Mouse (Mus musculus) heart, postnatal 25 days (tissue): Measurements from ENCODE around the gene N4bp2. TPM values are rescaled to one million over a fixed set of nuclear protein-coding genes. Genes with fewer than 3 reads are reported as not detected.
A peak's percentile ranks its signal among the peaks of the same experiment; 100 is the strongest.
"Not testable (repeated sequence)": the region's sequence is repeated elsewhere in the genome, so short reads cannot be mapped to it uniquely, and the experiment has no call there.

ENCODE experiments used
- DNase-seq: peaks from one replicate; pipeline ENCODE4 v3.0.0; 2022; ENCODE audit warnings: low spot score
- intact Hi-C: fragments of 180-260 bp; cut with DNase I; formaldehyde crosslinking; loops from one replicate; pipeline ENCODE4 v1.15.1; 2025
- total RNA-seq, 2 experiments: library from RNA; stranded (reverse); gene quantifications; 2 replicates each; pipeline ENCODE4 v1.2.3; 2021

The N4bp2 gene
- total RNA-seq, 2 experiments from 2014 or later: 15.7 to 15.9 TPM

DNA sequence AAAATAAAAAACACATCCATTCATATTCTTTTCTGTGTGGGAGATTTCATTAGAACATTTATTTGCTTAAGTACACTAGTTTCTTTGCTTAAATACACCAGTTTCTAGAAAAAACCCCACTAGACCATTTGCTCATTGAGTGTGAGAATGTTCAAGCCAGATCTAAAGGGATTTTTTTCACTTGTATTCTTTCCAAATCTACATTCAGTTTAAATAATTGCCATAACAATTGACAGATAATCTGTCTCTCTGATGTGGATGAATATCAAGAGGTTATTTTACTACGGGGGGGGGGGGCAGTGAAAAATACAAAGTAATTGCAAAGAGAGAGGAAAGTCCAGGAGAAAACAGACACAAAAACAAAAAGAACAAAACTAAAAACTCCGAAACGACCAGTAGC lies 635 bp upstream of the N4bp2 start:
- intact Hi-C loops: loop anchor here (2.0 to 5.0 kb wide), 4 partner anchors 38 to 225 kb away; partner anchors contain the start of genes Pds5a, Smim14 and Ube2k
- no peak for DNase-seq

DNA sequence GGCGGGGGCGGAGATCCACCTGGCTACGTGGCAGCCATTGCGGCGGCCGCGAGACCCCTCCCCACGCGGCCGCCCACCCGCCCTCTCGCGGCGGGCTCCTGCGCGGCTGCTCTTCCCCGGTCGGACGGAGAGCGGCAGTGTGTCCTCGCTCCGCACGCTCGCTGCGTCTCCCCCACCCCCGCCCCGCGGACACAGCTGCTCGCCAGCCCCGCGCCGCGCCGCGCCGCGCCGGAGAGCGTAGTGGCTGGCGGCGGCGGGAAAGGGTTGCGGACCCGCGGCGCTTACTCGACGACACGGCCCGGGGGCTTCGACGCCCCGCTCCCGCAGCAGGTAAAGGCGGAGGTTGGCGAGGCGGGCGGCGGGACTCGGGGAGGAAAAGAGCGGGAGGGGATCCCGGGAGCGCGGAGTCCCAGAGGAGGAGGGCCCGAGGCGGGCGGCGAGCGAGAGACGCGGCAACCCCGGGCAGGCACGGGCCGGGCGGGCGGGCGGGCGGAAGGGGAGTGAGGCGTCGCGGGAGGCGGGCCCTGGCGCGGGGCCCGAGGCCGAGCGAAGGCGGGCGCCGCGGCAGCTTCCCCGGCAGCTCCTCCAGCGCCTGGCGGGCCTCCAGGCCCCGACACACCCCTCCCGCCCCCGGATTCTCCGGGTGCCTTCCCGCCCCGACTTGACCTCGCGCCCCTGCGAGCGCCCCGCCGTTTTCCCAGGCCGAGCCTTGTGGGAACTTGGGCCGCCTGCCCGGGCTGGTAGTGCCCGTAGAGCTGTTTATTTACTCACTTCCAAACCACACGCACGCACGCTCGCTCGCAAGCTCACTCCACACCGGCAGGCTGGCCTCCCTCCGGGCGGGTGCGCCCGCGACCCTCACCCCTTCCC lies 830 bp downstream of the N4bp2 start:
- DNase-seq: peak; percentile 75
- intact Hi-C loops: loop anchor here (2.0 to 5.0 kb wide), 4 partner anchors 39 to 227 kb away; partner anchors contain the start of genes Pds5a, Smim14 and Ube2k

DNA sequence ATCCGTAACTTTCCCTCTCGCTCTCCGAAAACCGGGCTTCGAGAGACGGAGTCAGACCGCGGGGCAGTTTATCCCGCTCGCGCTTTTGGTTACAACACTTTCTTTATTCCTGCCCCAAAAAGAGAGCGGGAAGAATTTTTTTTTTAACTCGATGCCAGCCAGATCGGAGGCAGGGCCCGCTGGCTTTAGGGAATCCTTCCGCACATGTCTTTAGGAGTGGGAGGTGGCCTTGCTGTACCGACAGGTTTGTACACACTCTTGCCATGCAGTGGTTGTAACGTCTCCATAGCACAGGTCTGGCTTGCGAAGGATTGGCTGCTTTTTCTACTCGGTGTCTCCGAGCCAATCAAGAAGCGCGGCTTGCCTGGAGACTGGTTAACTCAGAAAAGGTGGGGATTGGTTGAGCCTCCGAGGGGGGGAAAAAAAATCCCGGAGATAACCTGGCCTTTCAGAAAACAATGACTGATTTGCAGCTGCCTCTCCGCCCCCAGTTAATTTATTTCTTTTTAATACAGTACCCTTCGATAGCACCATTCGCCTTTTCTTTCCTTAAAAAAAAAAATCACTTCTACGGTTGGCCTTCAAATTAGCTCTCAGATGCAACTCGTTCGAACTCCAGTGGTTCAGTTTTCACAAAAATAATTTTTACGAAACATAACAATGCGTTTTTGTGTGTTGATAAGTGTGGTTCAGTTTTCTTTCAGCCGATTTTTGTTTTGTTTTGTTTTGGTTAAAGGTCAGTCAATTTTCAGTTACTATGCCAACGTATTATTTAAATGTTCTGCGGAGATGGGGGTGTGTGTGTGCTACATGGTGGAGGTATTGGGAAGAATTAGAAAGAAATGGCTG lies 1.7 kb downstream of the N4bp2 start:
- peak; percentile 78 for DNase-seq
- intact Hi-C loops: loop anchor here (5.0 kb wide), 3 partner anchors 68 to 363 kb away; partner anchors contain the start of genes Pds5a, Smim14 and Ube2k

DNA sequence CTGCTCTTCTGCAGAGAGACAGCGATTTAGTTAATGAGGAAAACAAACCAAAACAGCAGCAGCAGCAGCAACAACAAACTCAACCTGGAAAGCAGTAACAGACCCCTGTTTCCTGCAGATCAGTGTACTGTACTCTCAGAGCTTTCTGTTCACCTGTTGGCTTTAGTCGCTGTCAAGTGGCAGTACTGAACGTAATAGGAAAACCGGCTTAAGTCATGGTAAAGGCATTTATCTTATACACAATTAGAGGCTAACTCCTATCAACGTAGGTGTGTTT lies 2.3 kb downstream of the N4bp2 start:
- no peak for DNase-seq
- intact Hi-C loops: loop anchor here (5.0 kb wide), 1 partner anchor 363 kb away; no protein-coding TSS in a partner anchor

DNA sequence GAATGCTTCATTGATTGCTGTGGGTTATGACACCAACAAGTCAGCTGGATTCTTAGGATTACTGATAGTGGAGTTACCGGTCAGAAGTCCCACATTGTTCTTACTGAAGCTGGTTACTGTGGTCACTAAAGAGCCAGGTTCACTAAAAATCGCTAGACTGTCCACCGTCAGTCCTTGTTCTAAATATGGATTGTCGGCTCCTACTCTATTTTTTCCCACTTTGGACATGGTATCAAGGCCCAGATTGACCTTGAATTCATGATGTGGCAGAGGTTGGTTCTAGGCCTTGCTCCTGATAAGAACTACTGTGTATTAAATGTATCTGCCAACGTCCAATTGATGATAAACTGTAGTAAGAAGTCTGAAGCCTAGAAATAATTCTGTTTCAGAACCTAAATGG lies 4.7 kb downstream of the N4bp2 start:
- intact Hi-C loops: loop anchor here (5.0 kb wide), 1 partner anchor 366 kb away; no protein-coding TSS in a partner anchor
- no peak for DNase-seq

DNA sequence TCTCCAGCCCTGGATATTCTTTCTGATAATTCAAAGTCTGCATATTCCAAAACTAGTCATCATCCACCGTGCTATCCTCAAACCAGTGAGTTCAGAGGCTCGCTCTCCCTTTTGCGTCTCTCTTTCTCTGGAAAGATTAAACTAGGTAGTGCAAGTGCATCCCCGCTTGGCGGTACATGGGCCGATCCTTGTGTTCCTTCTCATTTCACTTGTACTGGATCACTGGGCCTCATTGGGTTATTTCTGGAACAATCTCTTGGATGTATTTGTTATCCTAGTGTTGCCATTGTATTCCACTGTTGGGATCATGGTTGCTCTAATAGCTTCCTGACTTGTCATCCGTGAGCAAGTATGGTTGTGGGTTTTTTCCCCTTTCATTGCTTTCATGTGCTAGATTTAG lies 6.7 kb downstream of the N4bp2 start:
- no peak for DNase-seq
- intact Hi-C loops: no loop called here

DNA sequence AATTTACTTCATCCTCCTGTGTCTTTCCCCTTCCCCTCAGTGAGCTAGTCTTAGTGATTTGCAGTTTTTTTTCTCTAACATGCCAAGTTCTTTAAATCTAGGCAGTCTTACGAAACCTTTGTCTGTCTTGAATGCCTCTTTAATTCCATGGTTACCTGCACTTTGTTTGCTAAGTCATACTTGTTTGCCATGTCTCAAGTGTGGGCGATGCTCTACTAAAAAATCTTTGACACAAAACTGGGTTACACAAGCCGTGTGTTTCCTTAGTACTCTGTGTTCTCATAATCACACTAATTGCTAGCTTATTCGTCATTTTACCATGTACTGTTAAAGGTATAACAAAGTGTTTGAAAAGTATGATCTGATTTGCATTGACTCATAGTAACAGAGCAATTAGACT lies 7.2 kb downstream of the N4bp2 start:
- DNase-seq: no peak
- intact Hi-C loops: no loop called here

DNA sequence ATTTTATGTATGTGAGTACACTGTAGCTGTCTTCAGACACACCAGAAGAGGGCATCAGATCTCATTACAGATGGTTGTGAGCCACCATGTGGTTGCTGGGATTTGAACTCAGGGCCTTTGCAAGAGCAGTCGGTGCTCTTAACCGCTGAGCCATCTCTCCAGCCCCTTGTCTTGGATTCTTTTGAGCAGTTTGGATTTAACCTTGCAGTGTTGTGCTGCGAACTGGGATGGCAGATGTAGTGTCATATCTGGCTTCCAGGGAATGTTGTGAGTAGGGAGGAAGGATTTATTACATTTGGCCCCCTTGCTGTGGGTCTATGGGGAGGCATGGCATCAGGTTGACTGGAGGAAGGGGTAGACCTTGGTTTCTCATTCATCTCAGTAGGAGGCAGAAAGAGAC lies 10.6 kb downstream of the N4bp2 start:
- intact Hi-C loops, DNase-seq: not testable (repeated sequence)

DNA sequence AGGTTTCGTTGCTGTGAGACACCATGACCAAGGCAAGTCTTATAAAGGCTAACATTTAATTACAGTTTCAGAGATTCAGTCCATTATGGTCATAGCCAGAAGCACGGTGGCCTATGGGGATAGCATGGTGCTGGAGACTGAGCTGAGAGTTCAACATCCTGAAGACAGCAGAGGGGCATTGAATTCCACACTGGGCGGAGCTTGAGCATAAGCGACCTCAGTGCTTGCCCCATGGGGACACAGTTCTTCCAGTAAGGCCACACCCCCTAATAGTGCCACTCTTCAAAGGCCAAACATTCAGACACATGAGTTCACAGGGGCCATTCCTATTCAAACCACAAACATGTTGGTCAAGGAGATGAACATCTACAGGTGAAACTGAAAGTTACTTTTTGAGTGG lies 12.8 kb downstream of the N4bp2 start:
- intact Hi-C loops: no loop called here
- DNase-seq: no peak

DNA sequence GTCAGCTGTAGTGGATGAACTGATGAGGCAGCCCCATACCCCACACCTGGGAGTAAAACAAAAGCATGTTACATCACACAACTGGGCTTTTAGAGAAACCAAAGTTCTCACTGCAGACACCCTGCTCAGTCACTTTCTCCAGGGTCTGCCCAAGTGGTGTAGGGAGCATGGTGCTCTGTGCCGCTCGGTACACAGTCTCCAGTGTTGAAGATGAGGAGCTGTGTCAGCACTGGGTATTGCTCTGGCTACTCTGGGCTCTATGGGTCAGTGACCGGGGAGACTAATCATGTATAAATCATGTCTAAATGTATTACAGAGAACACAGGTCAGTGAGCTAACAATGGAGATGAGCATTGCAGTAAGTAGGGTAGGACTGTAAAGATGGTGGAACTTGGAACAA lies 13.6 kb downstream of the N4bp2 start:
- intact Hi-C loops: no loop called here
- DNase-seq: no peak

DNA sequence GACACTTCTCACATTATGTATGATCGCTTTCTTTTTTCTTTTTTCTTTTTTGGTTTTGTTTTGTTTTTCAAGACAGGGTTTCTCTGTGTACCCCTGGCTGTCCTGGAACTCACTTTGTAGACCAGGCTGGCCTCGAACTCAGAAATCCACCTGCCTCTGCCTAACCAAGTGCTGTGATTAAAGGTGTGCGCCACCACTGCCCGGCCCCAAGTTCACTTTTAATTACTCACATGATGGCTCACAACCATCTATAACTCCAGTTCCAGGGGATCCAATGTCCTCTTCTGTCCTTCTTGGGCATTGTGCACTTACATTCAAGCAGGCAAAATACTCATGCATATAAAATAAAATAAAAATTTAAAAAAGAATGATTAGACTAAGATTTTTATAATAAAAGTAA lies 15.7 kb downstream of the N4bp2 start:
- intact Hi-C loops, DNase-seq: not testable (repeated sequence)

DNA sequence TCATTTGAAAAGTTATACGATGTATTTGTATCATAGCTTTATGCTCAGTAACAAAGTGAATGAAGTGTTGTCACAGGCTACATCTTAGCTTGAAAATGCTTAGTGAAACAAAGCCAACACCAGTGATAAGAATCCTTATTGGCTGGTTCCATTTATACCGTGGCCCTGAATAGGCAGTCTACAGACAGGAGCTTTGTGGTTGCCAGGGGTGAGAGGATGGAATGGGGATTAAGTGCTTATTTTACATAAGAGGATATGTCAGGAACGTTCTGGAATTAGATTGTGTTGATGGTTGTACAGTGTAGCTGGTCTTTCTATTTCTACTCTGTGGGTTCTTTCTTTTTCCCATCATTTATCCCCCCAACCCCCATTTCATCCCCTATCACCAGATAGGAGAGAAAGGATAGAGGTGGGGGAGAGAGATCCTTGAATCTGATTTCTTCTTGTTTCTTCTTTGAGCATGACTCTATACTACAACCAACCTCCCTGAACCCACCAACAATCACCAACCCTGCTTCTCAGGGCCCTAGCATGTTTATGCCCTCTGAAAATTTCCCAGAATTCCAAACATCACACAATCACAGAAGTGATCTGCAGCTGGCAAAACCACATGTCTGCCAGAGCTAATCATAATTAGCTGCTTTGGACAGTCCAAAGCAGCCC lies 16.2 kb downstream of the N4bp2 start:
- no peak for DNase-seq
- intact Hi-C loops: no loop called here

DNA sequence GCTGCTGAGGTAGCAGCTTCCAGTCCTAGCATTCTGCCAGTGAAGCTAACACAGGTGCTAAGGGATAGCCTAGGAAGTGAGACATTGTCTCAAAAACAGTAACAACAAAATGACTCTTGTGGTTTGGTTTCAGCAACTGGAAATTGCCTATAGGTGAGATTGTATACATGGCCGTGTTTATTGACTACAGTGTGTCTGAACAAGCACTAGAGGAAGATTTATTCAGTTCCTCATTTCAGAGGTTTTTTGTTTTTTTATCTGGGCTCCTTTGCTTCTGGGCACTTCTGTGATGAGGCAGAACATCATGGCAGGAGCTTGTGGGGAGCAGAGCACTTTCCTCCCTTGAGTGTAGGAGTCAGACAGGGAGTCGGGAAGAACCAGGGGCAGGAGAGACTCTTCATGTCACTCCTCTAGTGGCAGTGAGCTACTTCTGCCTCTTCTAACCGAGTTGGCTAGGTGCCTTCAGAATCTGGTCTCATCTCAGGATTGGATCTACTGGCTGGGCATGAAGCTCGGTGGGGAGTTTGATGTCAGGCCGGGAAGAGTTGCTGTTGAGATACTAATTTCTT lies 17.9 kb downstream of the N4bp2 start:
- DNase-seq: no peak
- intact Hi-C loops: no loop called here

DNA sequence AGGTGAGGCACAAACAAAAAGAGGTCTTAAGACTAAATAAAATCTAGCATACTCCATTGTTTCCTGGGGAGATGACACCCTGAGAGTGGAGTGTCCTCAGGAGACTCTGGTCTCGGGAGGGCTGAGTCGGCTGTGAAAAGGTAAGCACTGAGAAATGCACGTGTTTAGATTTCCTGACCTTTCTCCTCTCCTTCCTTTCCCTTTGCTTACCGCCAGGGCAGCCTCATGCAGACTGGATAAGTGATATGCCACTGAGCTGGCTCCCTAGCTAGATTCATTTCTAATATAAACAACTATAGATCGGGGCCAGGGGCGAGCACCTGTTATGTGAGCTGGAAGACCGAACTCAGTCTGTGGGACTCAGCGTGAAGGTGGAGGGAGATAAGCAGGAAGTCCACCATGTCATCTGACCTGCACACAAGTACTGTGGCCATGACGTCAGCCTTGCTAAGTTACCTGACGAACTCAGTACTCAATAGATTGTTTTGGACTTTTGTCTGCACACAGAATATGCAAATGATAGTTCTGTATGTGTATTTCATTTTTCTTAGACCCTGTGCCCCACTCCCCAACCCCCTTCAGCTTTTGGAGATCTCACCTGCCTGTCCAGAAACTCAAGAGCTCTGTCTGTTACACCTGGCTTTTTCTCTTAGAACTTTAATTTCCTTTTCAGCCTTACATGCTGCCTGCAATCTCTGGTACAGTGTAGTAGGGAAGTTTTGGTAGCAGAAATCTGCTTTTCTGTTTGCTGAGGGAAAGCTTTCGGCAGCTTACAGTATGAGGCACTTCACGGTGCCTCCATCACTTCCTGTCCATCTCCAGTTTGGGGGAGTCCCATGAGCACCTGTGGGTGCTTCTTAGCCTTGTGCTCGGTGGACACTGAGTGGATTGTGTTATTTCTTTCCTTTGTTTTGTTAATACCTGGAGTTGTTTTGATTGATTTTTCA lies 18.7 kb downstream of the N4bp2 start:
- DNase-seq: no peak
- intact Hi-C loops: no loop called here

DNA sequence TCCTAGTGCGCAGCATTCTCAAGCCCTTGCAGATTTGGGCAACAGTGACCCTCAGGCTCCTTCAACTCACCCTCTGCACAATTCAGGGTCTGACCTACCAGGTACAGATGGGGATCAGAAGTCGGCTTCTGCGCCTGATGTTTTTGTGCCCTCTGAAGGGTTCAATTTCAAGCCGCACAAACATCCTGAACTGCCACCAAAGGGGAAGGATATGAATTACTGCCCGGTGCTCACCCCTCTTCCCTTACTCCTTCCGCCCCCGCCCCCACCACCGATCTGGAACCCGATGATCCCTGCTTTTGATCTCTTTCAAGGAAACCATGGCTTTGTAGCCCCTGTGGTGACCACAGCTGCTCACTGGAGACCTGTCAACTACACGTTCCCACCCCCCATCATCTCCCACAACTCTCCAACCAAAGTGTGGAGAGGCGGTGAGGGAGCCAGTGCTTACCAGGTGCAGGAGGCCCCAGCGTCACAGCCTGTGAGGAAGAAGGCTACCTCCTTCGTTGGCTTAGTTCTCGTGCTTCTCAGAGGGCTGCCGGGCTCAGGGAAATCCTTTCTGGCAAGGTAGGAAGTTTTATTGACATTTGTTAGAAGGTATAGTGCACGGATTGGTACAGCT lies 27.4 kb downstream of the N4bp2 start:
- no peak for DNase-seq
- intact Hi-C loops: no loop called here

DNA sequence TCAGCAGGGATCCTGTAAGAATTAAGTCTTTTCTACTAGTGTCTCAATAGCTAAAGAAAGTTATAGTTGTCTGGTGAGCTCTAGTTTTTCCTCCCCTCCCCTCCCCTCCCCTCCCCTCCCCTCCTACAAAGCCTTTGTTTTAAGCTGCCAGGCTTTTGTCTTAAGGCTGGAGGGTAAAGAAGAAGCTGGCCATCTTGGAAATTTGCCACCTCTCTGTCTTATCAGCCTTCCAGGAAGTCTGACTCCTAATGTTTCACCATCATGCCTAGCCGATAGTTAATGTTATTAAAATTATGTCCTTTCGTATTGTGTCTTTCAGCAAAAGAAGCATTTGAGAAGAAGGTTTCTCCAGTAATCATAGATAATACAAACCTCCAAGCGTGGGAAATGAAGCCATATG lies 30.9 kb downstream of the N4bp2 start:
- DNase-seq: no peak
- intact Hi-C loops: no loop called here

DNA sequence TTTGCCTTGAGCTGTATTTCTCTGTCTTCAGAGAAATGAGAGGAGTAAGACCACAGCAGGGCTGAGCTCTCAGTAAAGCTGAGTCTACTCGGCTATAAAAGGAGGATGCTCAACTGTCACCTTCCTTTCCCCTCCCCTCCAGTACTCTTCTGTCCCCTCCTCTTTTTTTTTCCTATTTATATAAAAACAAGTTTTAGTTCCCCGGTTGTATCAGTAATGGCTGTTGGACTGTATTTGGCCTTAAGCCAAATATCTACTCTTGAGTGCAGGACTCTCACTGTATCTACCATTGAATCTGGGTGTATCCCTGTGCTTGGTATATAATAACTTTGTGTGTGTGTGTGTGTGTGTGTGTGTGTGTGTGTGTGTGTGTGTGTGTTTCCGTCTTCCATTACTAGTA lies 31.4 kb downstream of the N4bp2 start:
- no peak for DNase-seq
- intact Hi-C loops: no loop called here

DNA sequence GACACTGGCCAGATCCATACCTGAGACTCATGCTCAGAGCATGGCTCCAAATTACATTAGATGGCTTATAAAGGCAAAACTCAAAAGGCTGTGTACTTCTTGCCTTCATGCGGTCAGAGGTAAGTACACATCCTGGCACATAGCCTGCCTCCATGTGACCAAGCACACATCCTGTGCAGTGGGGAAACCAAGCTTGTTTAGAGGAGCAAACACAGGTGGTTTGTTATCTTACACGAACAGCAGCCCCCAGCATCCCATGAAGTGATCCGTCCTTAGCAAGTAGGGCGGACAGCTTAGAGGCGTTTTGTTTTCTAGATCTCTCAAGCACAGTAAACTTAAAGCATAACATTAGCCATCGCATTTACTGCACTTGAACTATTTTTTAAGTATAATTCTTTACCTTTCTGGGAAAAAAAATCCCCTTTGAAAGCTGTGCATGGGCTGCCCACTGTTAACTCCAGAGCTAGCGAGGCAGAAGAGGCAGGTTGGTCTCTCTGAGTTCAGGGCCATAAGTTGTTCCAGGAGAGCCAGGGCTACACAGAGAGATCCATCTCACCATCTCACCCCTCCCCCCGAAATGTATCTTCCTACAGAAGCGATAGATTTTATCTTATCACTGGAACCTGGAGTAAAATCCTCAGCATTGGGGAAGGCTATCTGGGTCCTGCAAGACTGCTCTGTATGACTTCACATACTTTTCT lies 32.1 kb downstream of the N4bp2 start:
- intact Hi-C loops: no loop called here
- DNase-seq: no peak
